Mouse (Mus musculus): Measurements from ENCODE around the gene Slc16a6.

DNA sequence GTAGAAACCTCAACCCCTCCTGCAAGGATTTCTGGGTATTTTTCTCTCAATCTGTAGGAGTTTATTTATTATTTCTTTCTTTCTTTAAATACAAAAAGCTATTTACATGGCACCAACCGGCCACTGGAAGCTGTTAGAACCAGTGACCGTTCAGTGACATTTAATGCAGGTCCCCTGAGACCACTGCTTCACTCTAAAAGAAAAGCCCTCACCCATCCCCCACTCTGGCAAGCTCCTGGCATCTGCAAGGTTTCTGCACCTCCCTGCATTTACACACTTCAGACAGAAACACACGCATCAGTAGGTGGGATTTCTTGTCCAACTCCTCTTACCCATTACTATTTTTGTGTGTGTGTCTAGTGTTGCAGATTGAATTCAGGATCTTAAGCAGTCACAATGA, 33.7 kb upstream of the Slc16a6 start:
- no peak for TF ChIP-seq GATA1 (IDR thresholded peaks at IDR 0.05; ENCODE audit: borderline replicate concordance, low read length)
- no peak for TF ChIP-seq FLI1 (IDR thresholded peaks at IDR 0.05; ENCODE audit: low read length)
